Mouse (Mus musculus): ENCODE data around the gene Rbp2. TPM values are rescaled to one million over a fixed set of nuclear protein-coding genes. Genes with fewer than 3 reads are reported as not detected.

Gene Rbp2
- total RNA-seq, 2 experiments from 2014 or later, result not detected

DNA sequence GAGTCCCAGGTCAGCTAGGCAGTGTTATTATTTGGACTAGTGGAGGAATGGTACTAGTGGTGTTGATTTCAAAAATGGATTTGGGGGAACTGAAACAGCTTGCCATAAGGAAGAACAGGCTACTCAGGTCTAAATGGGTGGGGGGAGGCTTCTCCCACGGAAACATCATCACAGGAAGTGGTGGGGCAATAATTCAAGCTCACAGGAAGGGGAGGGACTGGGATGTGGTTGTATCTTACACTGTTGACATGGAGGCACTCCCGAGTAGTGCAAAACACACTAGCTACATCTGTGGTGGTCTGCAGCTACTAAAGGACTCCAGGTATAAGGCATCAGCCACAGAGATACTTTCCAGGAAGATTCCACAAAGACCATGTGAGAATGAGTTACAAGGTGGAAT, 38.0 kb downstream of the Rbp2 start:
- DNase-seq (ENCODE audit: low spot score in 2 of 2), result no peak

DNA sequence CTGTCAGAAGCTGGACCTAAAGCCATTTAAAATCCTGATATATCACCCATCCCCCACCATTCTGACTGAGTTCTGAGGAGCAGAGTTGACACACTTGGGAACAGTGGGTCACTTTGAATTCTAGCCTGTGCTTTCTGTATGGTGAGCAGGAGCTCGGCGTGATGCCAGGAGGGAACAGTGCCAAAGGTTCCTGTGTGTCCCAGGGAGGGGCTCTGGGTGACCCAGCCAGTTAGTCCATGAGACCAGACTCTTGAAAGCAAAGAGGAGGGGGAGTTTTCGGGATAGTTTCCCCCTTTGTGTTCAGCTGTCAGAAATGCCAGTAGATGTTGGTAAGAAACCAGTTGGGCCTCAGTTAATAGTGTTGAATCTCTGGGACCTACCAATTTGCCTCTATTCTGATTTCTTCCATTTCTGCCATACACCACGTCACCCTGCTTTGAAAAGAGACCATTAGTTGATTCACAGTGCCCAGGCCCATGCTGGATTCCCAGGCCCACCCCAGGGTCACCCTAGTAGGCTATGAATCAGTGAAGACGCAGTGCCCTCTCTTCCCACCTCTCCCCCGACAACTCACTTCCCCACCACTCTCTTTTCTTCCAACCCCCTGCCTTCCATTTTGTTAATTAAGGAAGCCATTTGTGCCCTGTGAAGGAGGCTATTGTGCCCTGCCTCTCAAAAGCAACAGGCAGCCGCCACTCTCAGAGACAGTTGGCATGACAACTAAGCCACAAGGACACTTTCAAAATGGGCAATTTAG, 39.0 kb downstream of the Rbp2 start:
- peak; percentile 18 to 41 for DNase-seq (ENCODE audit: low spot score in 2 of 2)

DNA sequence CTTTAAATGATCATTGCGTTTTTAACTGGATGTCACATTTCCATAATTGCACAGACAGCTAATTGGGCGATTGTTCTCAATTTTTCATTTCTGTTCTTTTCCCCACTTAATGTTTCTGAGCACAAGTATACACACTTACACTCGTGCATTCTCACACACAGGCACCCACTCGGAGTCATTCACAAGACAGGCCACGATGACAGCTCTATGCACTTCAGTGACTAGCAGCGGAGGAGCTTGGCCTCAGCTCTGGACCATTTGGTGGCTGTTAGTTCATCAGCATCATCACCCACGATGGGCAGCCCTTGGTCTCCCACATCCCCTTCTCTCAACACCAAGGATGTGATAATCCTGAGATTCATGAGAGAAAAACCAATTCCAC, 39.6 kb downstream of the Rbp2 start:
- no peak for DNase-seq (ENCODE audit: low spot score in 2 of 2)

GRCm38 (mm10) chr9:98527226-98527625, 41.3 kb downstream of the Rbp2 start:
- DNase-seq (ENCODE audit: low spot score in 2 of 2), result no peak

- DNase-seq (ENCODE audit: low spot score in 2 of 2), result peak in 1 of 2 experiments; percentile 18
These were observed 43.9 kb downstream of the Rbp2 start for GRCm38 (mm10) chr9:98529776-98530175.

DNA sequence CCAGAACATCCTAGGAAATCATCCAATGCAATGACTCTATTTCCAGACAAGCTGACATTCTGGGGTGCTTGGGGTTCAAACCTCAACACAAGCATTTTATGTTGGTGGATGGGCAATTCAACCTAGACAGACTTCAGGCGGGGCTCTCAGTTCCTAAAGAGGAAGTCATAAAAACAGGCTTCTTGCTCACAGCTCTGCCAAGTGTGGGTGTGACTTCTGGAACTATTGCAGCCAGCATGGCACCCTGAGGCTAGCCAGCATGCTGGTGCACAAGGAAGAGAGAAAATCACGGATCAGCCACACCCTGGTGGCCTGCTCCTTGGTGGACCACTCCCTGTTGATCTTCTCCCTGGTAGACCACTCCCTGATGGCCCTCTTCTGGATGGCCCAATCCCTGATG, 45.1 kb downstream of the Rbp2 start:
- no peak for DNase-seq (ENCODE audit: low spot score in 2 of 2)

GRCm38 (mm10) chr9:98534675-98535280, 48.9 kb downstream of the Rbp2 start:
- DNase-seq (ENCODE audit: low spot score in 2 of 2), result no peak

- no peak for DNase-seq (ENCODE audit: low spot score in 2 of 2)
These were observed 49.8 kb downstream of the Rbp2 start for GRCm38 (mm10) chr9:98535763-98536162.

DNA sequence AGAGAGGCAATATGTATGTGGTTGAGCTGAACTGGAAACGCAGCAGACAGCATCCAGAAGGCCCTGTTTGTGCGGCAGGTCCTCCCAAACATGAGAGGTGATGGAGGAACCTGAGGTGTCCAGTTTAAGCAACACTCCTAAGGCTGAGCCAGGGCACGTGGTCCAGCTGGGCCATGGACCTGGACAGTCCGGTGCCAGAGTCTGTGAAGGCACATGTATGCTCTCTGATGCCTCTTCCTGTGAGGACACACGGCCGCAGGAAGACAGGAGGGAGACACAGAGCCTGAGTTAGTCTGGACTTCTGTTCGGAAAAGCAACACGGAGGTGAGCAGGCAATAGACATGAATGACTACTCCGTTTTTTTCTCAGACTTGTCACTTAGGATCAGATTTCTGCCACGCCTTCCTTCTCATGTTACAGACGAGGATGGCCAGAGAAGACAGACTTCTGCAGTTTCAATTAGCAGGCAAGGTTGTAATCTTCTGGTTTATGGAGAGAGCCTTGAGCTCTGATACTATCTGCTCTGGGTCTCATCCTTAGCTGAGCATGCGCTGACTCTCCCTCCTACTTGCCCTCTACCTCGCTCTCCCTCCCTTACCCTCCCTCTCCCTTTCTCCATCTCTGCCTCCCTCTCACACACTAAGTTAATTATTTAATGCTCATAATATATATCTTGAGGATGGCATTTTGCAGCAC, 52.2 kb downstream of the Rbp2 start:
- no peak for DNase-seq (ENCODE audit: low spot score in 2 of 2)

DNA sequence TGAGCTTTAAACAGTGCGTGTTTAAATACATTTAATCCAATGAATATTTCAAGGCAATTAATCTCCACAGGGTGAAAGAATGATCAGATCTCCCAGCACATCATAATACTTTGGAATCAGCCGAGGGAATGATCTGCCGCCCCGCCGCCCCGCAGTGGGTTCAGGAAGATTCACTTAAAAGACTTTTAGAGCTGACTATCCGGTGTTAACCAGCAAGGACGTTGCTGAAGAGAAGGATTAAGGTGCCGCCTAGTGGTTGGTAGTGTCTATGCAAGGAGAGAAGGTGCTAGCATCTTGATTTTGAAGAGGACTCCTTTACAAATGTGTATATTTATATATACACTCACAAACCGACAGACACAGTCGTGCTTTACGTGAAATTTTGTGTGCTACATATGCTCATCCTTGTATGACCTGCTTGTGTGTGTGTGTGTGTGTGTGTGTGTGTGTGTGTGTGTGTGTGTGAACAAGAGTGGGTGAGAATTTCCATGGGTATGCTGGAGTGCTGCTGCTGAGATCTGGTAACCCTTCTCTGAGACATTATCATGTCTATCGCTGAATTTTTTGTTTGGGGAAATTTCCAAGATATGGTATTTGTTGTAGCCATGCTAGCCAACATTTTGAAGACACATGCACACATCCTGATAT, 52.9 kb downstream of the Rbp2 start:
- peak; percentile 69 to 89 for DNase-seq (ENCODE audit: low spot score in 2 of 2)

DNA sequence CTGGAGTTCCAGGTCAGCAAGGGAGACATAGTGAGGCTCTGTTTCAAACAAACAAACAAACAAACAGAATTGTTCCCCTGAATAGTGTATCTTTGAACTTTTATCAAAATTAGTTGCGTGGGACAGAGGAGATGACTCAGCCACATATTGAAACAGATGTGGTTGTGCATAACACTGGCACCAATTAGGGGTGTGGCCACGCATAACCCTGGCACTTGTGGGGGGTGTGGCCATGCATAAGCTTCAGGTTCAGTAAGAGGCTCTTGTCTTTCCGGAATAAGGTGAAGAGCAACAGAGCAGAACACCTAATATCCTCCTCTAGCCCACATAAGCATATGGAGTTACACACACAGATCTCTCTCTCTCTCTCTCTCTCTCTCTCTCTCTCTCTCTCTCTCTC, 58.1 kb downstream of the Rbp2 start:
- no peak for DNase-seq (ENCODE audit: low spot score in 2 of 2)

Other genes with a start within 250 kb of the Rbp2 start
- gene Nmnat3, start 198.7 kb upstream of the Rbp2 start, total RNA-seq (2021), result under 1 TPM; 0.90 to 0.98 TPM
- 1 to 10 TPM; 5.1 to 9.5 TPM for gene Rbp1, start 63.2 kb upstream of the Rbp2 start, total RNA-seq (2021)
- gene Copb2, start 77.6 kb downstream of the Rbp2 start, total RNA-seq (2021), result 10 to 100 TPM; 93.0 to 94.0 TPM
- gene Mrps22, start 115.5 kb downstream of the Rbp2 start, total RNA-seq (2021), result 10 to 100 TPM; 30.2 to 33.5 TPM

Data from layer of hippocampus, postnatal 14 days (tissue).